Mouse (Mus musculus) cerebellum, adult 9-11 months (tissue): ENCODE results near the gene Ccdc88b.
"Not testable (repeated sequence)": the region's sequence is repeated elsewhere in the genome, so short reads cannot be mapped to it uniquely, and the experiment has no call there.

ENCODE experiments used
- DNase-seq: peaks from one replicate; pipeline ENCODE4 v3.0.0; 2022

Gene Ccdc88b

GRCm38 (mm10) chr19:6858031-6858430 lies at the start of gene Ccdc88b:
Gene Ccdc88b (minus strand): TSS chr19:6858211.
- no peak for DNase-seq

- no peak for DNase-seq
Measured at GRCm38 (mm10) chr19:6907094-6907493, 49.1 kb upstream of the Ccdc88b start.

- no peak for DNase-seq
Measured at GRCm38 (mm10) chr19:6906199-6906598, 48.2 kb upstream of the Ccdc88b start.

GRCm38 (mm10) chr19:6905498-6906159 lies 47.6 kb upstream of the Ccdc88b start:
- no peak for DNase-seq

- DNase-seq, result no peak
Measured at GRCm38 (mm10) chr19:6904846-6905245, 46.8 kb upstream of the Ccdc88b start.

- no peak for DNase-seq
Measured at GRCm38 (mm10) chr19:6903031-6903430, 45.0 kb upstream of the Ccdc88b start.

GRCm38 (mm10) chr19:6899641-6900040 lies 41.6 kb upstream of the Ccdc88b start:
- no peak for DNase-seq

- not testable (repeated sequence) for DNase-seq
Measured at GRCm38 (mm10) chr19:6895608-6896305, 37.7 kb upstream of the Ccdc88b start.

GRCm38 (mm10) chr19:6893731-6894451 lies 35.9 kb upstream of the Ccdc88b start:
- DNase-seq, result no peak

- DNase-seq, result no peak
Measured at GRCm38 (mm10) chr19:6892512-6892911, 34.5 kb upstream of the Ccdc88b start.

GRCm38 (mm10) chr19:6877965-6878364 lies 20.0 kb upstream of the Ccdc88b start:
- no peak for DNase-seq

GRCm38 (mm10) chr19:6876799-6877198 lies 18.8 kb upstream of the Ccdc88b start:
- no peak for DNase-seq

- DNase-seq, result no peak
Measured at GRCm38 (mm10) chr19:6875834-6876233, 17.8 kb upstream of the Ccdc88b start.

- DNase-seq, result no peak
Measured at GRCm38 (mm10) chr19:6874257-6874656, 16.2 kb upstream of the Ccdc88b start.

GRCm38 (mm10) chr19:6872701-6873100 lies 14.7 kb upstream of the Ccdc88b start:
- DNase-seq, result no peak

GRCm38 (mm10) chr19:6871574-6872271 lies 13.7 kb upstream of the Ccdc88b start:
- no peak for DNase-seq

- no peak for DNase-seq
Measured at GRCm38 (mm10) chr19:6869355-6869754, 11.3 kb upstream of the Ccdc88b start.

GRCm38 (mm10) chr19:6861451-6861850 lies 3.4 kb upstream of the Ccdc88b start:
- DNase-seq, result no peak

- DNase-seq, result no peak
Measured at GRCm38 (mm10) chr19:6860706-6861105, 2.7 kb upstream of the Ccdc88b start.

GRCm38 (mm10) chr19:6859971-6860370 lies 2.0 kb upstream of the Ccdc88b start:
- DNase-seq, result no peak

GRCm38 (mm10) chr19:6859032-6859651 lies 1.1 kb upstream of the Ccdc88b start:
- DNase-seq, result no peak

GRCm38 (mm10) chr19:6857391-6858005 lies 513 bp downstream of the Ccdc88b start:
- DNase-seq, result no peak
